Mouse (Mus musculus) forebrain, embryonic 13.5 days (tissue): ENCODE data around the gene Fads2. TPM values are rescaled to one million over a fixed set of nuclear protein-coding genes. Genes with fewer than 3 reads are reported as not detected.

ENCODE experiments used
- ATAC-seq: fragments of 200-750 bp; cut with Nextera tagmentation; 2 replicates; pipeline ENCODE4 v1.8.0; 2017
- H3K27ac ChIP-seq: fragments of 300-500 bp; sonication (generic); 2 replicates; pipeline ENCODE4 v1.5.1; 2015; ENCODE audit warnings: inconsistent platforms, mild to moderate bottlenecking, moderate library complexity
- H3K27me3 ChIP-seq: fragments of 300-500 bp; sonication (generic); 2 replicates; pipeline ENCODE4 v1.6.1; 2015; ENCODE audit warnings: mild to moderate bottlenecking, inconsistent platforms
- H3K36me3 ChIP-seq: fragments of 300-500 bp; sonication (generic); 2 replicates; pipeline ENCODE4 v1.6.1; 2015; ENCODE audit warnings: mild to moderate bottlenecking, inconsistent platforms; ENCODE audit not compliant: poor library complexity, severe bottlenecking
- H3K4me1 ChIP-seq: fragments of 300-500 bp; sonication (generic); 2 replicates; pipeline ENCODE4 v1.6.1; 2015; ENCODE audit warnings: inconsistent platforms
- H3K4me2 ChIP-seq: fragments of 300-500 bp; sonication (generic); 2 replicates; pipeline ENCODE4 v1.6.1; 2015; ENCODE audit warnings: inconsistent platforms, mild to moderate bottlenecking, moderate library complexity
- H3K4me3 ChIP-seq: fragments of 300-500 bp; sonication (generic); 2 replicates; pipeline ENCODE4 v1.5.1; 2015; ENCODE audit warnings: mild to moderate bottlenecking, inconsistent platforms
- H3K9ac ChIP-seq: fragments of 300-500 bp; sonication (generic); 2 replicates; pipeline ENCODE4 v1.6.1; 2015; ENCODE audit warnings: mild to moderate bottlenecking, inconsistent platforms
- H3K9me3 ChIP-seq: fragments of 300-500 bp; sonication (generic); replicated peaks from 2 replicates; pipeline ENCODE4 v1.6.1; 2016; ENCODE audit warnings: inconsistent platforms
- WGBS: fragments of 180-500 bp; shearing (Covaris S2); methylation state at CpG from one replicate; pipeline ENCODE4 v1.1.7; 2015; 5-methylcytosine and 5-hydroxymethylcytosine counted together
- polyA plus RNA-seq: library from polyadenylated mRNA; unstranded; fragments of >200 nt; fragmentation: Nextera tagmentation; extraction: Ambion mirVana; gene quantifications from 2 replicates; pipeline ENCODE4 v1.2.1, GENCODE M21; 2015

The Fads2 gene
- polyA plus RNA-seq, 1 experiment from 2014 or later = 134 TPM

- Histone ChIP-seq H3K4me2 (no peak overlapping the region), H3K27ac (no peak overlapping the region), H3K4me3 (no peak overlapping the region), H3K27me3 (no peaks in the 10 kb centered on the region), H3K4me1 (peaks cover 5% of the 10 kb centered on the region; the same call in 1 of the 2 replicates), H3K9ac (no peak overlapping the region), H3K36me3 (no peaks in the 10 kb centered on the region), H3K9me3 (no peaks in the 10 kb centered on the region)
- ATAC-seq = no peak
- WGBS = 70% methylated on average over 3 of the region's 3 CpGs
Observed at GRCm38 (mm10) chr19:10046983-10047382, 54.6 kb downstream of the Fads2 start.

- Histone ChIP-seq H3K4me3 (no peak overlapping the region), H3K9ac (no peak overlapping the region), H3K27ac (no peak overlapping the region), H3K4me1 (peaks cover 8% of the 10 kb centered on the region), H3K4me2 (no peak overlapping the region), H3K36me3 (no peaks in the 10 kb centered on the region), H3K27me3 (no peaks in the 10 kb centered on the region), H3K9me3 (no peaks in the 10 kb centered on the region)
- whole genome bisulfite sequencing = 75% methylated on average over 4 of the region's 4 CpGs
- ATAC-seq = no peak
Observed at GRCm38 (mm10) chr19:10046346-10046745, 55.2 kb downstream of the Fads2 start.

GRCm38 (mm10) chr19:10045707-10046106, 55.8 kb downstream of the Fads2 start:
- ATAC-seq = no peak
- 0 out of 2 replicates have a peak, but pooled peaks cover 3% of the 10 kb centered on the region for H3K27me3 ChIP-seq
- H3K4me3 ChIP-seq = no peak overlapping the region
- WGBS = 76% methylated on average over 2 of the region's 2 CpGs
- H3K4me2 ChIP-seq = no peak overlapping the region
- H3K9me3 ChIP-seq = no peaks in the 10 kb centered on the region
- peaks cover 14% of the 10 kb centered on the region for H3K4me1 ChIP-seq
- no peak overlapping the region for H3K27ac ChIP-seq
- no peak overlapping the region for H3K9ac ChIP-seq
- no peaks in the 10 kb centered on the region for H3K36me3 ChIP-seq

GRCm38 (mm10) chr19:10043643-10044042, 57.9 kb downstream of the Fads2 start:
- Histone ChIP-seq H3K4me3 (no peak overlapping the region), H3K4me2 (no peak overlapping the region), H3K9ac (no peak overlapping the region), H3K9me3 (no peaks in the 10 kb centered on the region), H3K27ac (no peak overlapping the region), H3K36me3 (no peaks in the 10 kb centered on the region), H3K4me1 (peaks cover 20% of the 10 kb centered on the region), H3K27me3 (0 out of 2 replicates have a peak, but pooled peaks cover 6% of the 10 kb centered on the region)
- no peak for ATAC-seq

GRCm38 (mm10) chr19:10042816-10043215, 58.7 kb downstream of the Fads2 start:
- no peak overlapping the region for H3K27ac ChIP-seq
- ATAC-seq = no peak
- H3K4me1 ChIP-seq = peaks cover 22% of the 10 kb centered on the region
- no peaks in the 10 kb centered on the region for H3K36me3 ChIP-seq
- 83% methylated on average over 4 of the region's 4 CpGs for WGBS
- 0 out of 2 replicates have a peak overlapping the region, but pooled peaks have one; percentile 67 for H3K4me3 ChIP-seq
- H3K9ac ChIP-seq = no peak overlapping the region
- H3K27me3 ChIP-seq = 0 out of 2 replicates have a peak, but pooled peaks cover 6% of the 10 kb centered on the region
- H3K4me2 ChIP-seq = peak overlapping the region; percentile 97
- H3K9me3 ChIP-seq = no peaks in the 10 kb centered on the region

GRCm38 (mm10) chr19:10042232-10042631, 59.3 kb downstream of the Fads2 start:
- H3K36me3 ChIP-seq = no peaks in the 10 kb centered on the region
- peak overlapping the region; percentile 75 for H3K9ac ChIP-seq
- 0 out of 2 replicates have a peak, but pooled peaks cover 6% of the 10 kb centered on the region for H3K27me3 ChIP-seq
- peak; percentile 22; the same call in 1 of the 2 replicates for ATAC-seq
- H3K4me2 ChIP-seq = peak overlapping the region; percentile 97
- H3K4me3 ChIP-seq = peak overlapping the region; percentile 67
- 56% methylated on average over 6 of the region's 6 CpGs for WGBS
- peaks cover 22% of the 10 kb centered on the region for H3K4me1 ChIP-seq
- no peaks in the 10 kb centered on the region for H3K9me3 ChIP-seq
- H3K27ac ChIP-seq = no peak overlapping the region

GRCm38 (mm10) chr19:10041388-10042148, 60.0 kb downstream of the Fads2 start, which contains the start of gene Fads3:
TSS of gene Fads3 (plus strand) at chr19:10041569.
- Histone ChIP-seq H3K4me1 (peaks cover 22% of the 10 kb centered on the region), H3K9ac (peak within 1 kb of the TSS; percentile 75), H3K9me3 (no peaks in the 10 kb centered on the region), H3K4me2 (peak within 1 kb of the TSS; percentile 97), H3K27ac (no peak within 1 kb of the TSS), H3K4me3 (peak within 1 kb of the TSS; percentile 67), H3K36me3 (no peaks in the 10 kb centered on the region), H3K27me3 (0 out of 2 replicates have a peak, but pooled peaks cover 6% of the 10 kb centered on the region)
- under 1% methylated on average over 66 of the region's 69 CpGs for WGBS
- ATAC-seq = peak; percentile 91

- H3K9ac ChIP-seq = peak overlapping the region; percentile 75
- H3K27me3 ChIP-seq = 0 out of 2 replicates have a peak, but pooled peaks cover 6% of the 10 kb centered on the region
- no peaks in the 10 kb centered on the region for H3K36me3 ChIP-seq
- H3K4me1 ChIP-seq = peaks cover 22% of the 10 kb centered on the region
- no peaks in the 10 kb centered on the region for H3K9me3 ChIP-seq
- H3K4me3 ChIP-seq = peak overlapping the region; percentile 67
- H3K27ac ChIP-seq = no peak overlapping the region
- peak; percentile 44; the same call in 1 of the 2 replicates for ATAC-seq
- WGBS = 7% methylated on average over 20 of the region's 20 CpGs
- peak overlapping the region; percentile 97 for H3K4me2 ChIP-seq
Observed at GRCm38 (mm10) chr19:10040866-10041387, 60.6 kb downstream of the Fads2 start.

- 91% methylated on average over 2 of the region's 2 CpGs for WGBS
- H3K4me2 ChIP-seq = no peak overlapping the region
- H3K4me3 ChIP-seq = no peak overlapping the region
- H3K9me3 ChIP-seq = no peaks in the 10 kb centered on the region
- no peak overlapping the region for H3K27ac ChIP-seq
- H3K9ac ChIP-seq = no peak overlapping the region
- ATAC-seq = no peak
- H3K4me1 ChIP-seq = peaks cover 22% of the 10 kb centered on the region
- no peaks in the 10 kb centered on the region for H3K36me3 ChIP-seq
- H3K27me3 ChIP-seq = 0 out of 2 replicates have a peak, but pooled peaks cover 6% of the 10 kb centered on the region
Observed at GRCm38 (mm10) chr19:10039615-10040014, 61.9 kb downstream of the Fads2 start.

GRCm38 (mm10) chr19:10038910-10039309, 62.6 kb downstream of the Fads2 start:
- ATAC-seq = no peak
- Histone ChIP-seq H3K36me3 (no peaks in the 10 kb centered on the region), H3K4me1 (peaks cover 22% of the 10 kb centered on the region), H3K9ac (no peak overlapping the region), H3K27me3 (0 out of 2 replicates have a peak, but pooled peaks cover 6% of the 10 kb centered on the region), H3K4me2 (no peak overlapping the region), H3K4me3 (no peak overlapping the region), H3K9me3 (no peaks in the 10 kb centered on the region), H3K27ac (no peak overlapping the region)
- WGBS = 22% methylated on average over 3 of the region's 3 CpGs

GRCm38 (mm10) chr19:10038364-10038763, 63.2 kb downstream of the Fads2 start:
- no peak overlapping the region for H3K4me2 ChIP-seq
- no peak for ATAC-seq
- no peak overlapping the region for H3K9ac ChIP-seq
- H3K36me3 ChIP-seq = no peaks in the 10 kb centered on the region
- no peak overlapping the region for H3K4me3 ChIP-seq
- H3K27ac ChIP-seq = no peak overlapping the region
- peaks cover 22% of the 10 kb centered on the region for H3K4me1 ChIP-seq
- 75% methylated on average over 3 of the region's 3 CpGs for WGBS
- H3K9me3 ChIP-seq = no peaks in the 10 kb centered on the region
- 0 out of 2 replicates have a peak, but pooled peaks cover 6% of the 10 kb centered on the region for H3K27me3 ChIP-seq

GRCm38 (mm10) chr19:10037534-10037933, 64.0 kb downstream of the Fads2 start:
- Histone ChIP-seq H3K4me3 (no peak overlapping the region), H3K27ac (no peak overlapping the region), H3K9ac (no peak overlapping the region), H3K4me2 (no peak overlapping the region), H3K4me1 (peaks cover 22% of the 10 kb centered on the region), H3K9me3 (no peaks in the 10 kb centered on the region), H3K36me3 (no peaks in the 10 kb centered on the region), H3K27me3 (0 out of 2 replicates have a peak, but pooled peaks cover 6% of the 10 kb centered on the region)
- ATAC-seq = no peak
- WGBS = 60% methylated on average over 2 of the region's 2 CpGs
